Mouse (Mus musculus) liver, adult 10 weeks (tissue): Measurements from ENCODE around the gene Gm3415. TPM values are rescaled to one million over a fixed set of nuclear protein-coding genes. Genes with fewer than 3 reads are reported as not detected.

Experiments
- polyA plus RNA-seq: library from polyadenylated mRNA; stranded (reverse); fragments of 350-450 nt; fragmentation: Illumina TruSeq; extraction: RNeasy Lipid Tissue Mini Kit (QIAGEN cat#74804); gene quantifications from one replicate; pipeline ENCODE4 v1.2.3, GENCODE M21; 2014; ENCODE audit warnings: low read depth, low replicate concordance

The Gm3415 gene
- polyA plus RNA-seq, result not detected

DNA sequence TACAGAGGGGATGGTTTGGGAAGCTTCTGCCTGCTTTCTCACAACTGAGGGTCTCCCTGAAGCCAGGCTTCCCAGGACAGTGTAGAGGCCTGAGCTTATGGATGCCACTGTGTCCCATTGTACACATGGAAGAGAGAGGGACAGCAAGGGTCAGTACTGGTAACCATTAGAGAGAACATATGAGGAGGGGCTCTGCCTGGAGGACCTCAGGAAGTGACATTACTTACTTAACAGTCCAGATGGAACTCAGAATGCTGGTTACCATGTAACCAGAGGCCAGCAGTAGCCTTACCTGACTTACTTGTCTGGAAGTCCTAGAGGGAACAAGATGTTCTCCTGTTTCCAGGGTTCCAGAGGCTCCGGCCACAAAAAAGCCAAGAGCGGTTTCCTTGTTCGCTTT lies at the start of gene Gm3415:
TSS of gene Gm3415 (plus strand) at position 301 of the 400 bp plus-strand sequence.

DNA sequence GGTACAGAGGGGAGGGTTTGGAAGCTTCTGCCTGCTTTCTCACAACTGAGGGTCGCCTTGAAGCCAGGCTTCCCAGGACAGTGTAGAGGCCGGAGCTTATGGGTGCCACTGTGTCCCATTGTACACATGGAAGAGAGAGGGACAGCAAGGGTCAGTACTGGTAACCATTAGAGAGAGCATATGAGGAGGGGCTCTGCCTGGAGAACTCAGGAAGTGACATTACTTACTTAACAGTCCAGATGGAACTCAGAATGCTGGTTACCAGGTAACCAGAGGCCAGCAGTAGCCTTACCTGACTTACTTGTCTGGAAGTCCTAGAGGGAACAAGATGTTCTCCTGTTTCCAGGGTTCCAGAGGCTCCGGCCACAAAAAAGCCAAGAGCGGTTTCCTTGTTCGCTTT lies 42.1 kb upstream of the Gm3415 start, which contains the start of gene Gm3402:
TSS of gene Gm3402 (plus strand) at position 301 of the 400 bp plus-strand sequence.

DNA sequence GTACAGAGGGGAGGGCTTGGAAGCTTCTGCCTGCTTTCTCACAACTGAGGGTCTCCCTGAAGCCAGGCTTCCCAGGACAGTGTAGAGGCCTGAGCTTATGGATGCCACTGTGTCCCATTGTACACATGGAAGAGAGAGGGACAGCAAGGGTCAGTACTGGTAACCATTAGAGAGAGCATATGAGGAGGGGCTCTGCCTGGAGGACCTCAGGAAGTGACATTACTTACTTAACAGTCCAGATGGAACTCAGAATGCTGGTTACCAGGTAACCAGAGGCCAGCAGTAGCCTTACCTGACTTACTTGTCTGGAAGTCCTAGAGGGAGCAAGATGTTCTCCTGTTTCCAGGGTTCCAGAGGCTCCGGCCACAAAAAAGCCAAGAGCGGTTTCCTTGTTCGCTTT lies 30.4 kb upstream of the Gm3415 start, which contains the start of gene Gm3404:
TSS of gene Gm3404 (plus strand) at position 301 of the 400 bp plus-strand sequence.

GRCm38 (mm10) chr5:146537347-146537746 lies 18.6 kb upstream of the Gm3415 start, which contains the start of gene Gm3409:
Gene Gm3409 (plus strand): TSS chr5:146537647.

DNA sequence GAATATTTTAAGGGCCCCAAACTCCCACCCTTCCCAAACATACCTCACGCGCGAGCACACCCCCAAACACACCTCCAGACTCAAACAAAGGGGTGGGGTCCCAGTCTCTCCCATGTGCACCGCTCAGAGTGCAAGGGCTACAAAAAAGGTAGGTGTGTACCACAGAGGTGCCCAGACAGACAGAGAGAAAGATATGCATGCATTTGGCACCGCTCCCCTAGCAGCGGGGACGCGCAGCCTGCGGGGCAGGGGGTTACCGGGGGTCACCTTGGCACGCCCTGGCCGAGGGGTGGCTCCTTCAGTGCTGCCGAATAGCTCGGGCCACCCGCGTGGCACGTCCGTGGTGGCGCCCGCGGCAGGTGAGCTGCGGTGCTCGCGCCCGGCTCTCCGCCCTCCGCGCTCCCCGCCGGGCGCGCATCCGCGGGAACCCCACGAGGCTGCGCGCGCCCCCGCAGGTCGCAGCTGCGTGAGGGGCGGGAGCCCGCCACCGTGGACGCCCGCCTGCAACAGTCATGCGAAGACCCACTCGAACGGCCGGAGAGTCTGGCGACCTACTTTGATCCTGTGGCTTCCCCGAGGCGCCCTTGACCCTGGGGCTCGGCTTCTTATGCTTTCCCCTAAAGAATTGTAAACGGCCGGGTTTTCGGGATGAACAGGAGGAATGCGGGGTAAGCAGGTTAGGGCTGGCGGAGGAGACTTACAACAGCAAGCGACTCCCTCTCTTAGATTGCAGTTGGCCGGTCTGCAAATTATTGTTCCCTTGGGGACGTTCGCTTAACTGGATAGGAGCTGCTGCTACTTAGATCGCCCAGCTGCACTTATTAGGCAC lies 28.8 kb downstream of the Gm3415 start, which contains the start of gene Gpr12:
TSS of gene Gpr12 (minus strand) at position 762 of the 829 bp plus-strand sequence.

Other genes with a start within 250 kb of the Gm3415 start
- gene Wasf3, start 171.2 kb upstream of the Gm3415 start, polyA plus RNA-seq, result 0.08 TPM
- not detected for gene Gm6408, start 74.2 kb upstream of the Gm3415 start, polyA plus RNA-seq
- not detected for gene Gm6370, start 64.8 kb upstream of the Gm3415 start, polyA plus RNA-seq
- not detected for gene 4930449I24Rik, start 53.7 kb upstream of the Gm3415 start, polyA plus RNA-seq
- not detected for gene Gm3402, start 42.0 kb upstream of the Gm3415 start, polyA plus RNA-seq
- gene Gm3404, start 30.3 kb upstream of the Gm3415 start, polyA plus RNA-seq, result not detected
- not detected for gene Gm3409, start 18.5 kb upstream of the Gm3415 start, polyA plus RNA-seq
- 0.50 TPM for gene Gpr12, start 29.1 kb downstream of the Gm3415 start, polyA plus RNA-seq
- 17.4 TPM for gene Usp12, start 238.9 kb downstream of the Gm3415 start, polyA plus RNA-seq